Mouse (Mus musculus) mouse trophoblast stem cell (cell line): ENCODE measurements around the gene Tst.

Experiments used
- in situ Hi-C, 2 experiments: fragments of 300-500 bp; cut with MseI, MboI; formaldehyde crosslinking; loops; 2 replicates in 1 of 2; 3 replicates in 1 of 2; pipeline ENCODE4 v1.15.1; 2025

Gene Tst

GRCm38 (mm10) chr15:78390855-78391254 is 14.9 kb downstream of the Tst start:
- in situ Hi-C loops: no loop called here

- in situ Hi-C loops: no loop called here
Observed at GRCm38 (mm10) chr15:78385564-78385963, 20.1 kb downstream of the Tst start.

- in situ Hi-C loops: no loop called here
Observed at GRCm38 (mm10) chr15:78384220-78385116, 21.2 kb downstream of the Tst start.

GRCm38 (mm10) chr15:78383450-78384219 is 22.1 kb downstream of the Tst start:
- in situ Hi-C loops: no loop called here

GRCm38 (mm10) chr15:78382115-78382514 is 23.6 kb downstream of the Tst start:
- in situ Hi-C loops: no loop called here

- in situ Hi-C loops: no loop called here
Observed at GRCm38 (mm10) chr15:78380741-78381140, 25.0 kb downstream of the Tst start.

GRCm38 (mm10) chr15:78380208-78380607 is 25.5 kb downstream of the Tst start:
- in situ Hi-C loops: no loop called here

GRCm38 (mm10) chr15:78378556-78378955 is 27.2 kb downstream of the Tst start:
- in situ Hi-C loops: no loop called here

GRCm38 (mm10) chr15:78377859-78378258 is 27.8 kb downstream of the Tst start:
- in situ Hi-C loops: no loop called here

- in situ Hi-C loops: no loop called here
Observed at GRCm38 (mm10) chr15:78374204-78374603, 31.5 kb downstream of the Tst start.

GRCm38 (mm10) chr15:78372796-78373195 is 32.9 kb downstream of the Tst start:
- in situ Hi-C loops: no loop called here

GRCm38 (mm10) chr15:78369641-78370040 is 36.1 kb downstream of the Tst start:
- in situ Hi-C loops: no loop called here

- in situ Hi-C loops: no loop called here
Observed at GRCm38 (mm10) chr15:78368926-78369346, 36.8 kb downstream of the Tst start.

- in situ Hi-C loops: no loop called here
Observed at GRCm38 (mm10) chr15:78367811-78368210, 37.9 kb downstream of the Tst start.

GRCm38 (mm10) chr15:78366875-78367274 is 38.8 kb downstream of the Tst start:
- in situ Hi-C loops: no loop called here

- in situ Hi-C loops: no loop called here
Observed at GRCm38 (mm10) chr15:78365916-78366315, 39.8 kb downstream of the Tst start.

- in situ Hi-C loops: loop anchor here in 1 of 2 experiments (10.0 kb wide), 1 partner anchor 69 kb away; the partner anchor contains the start of gene Kctd17
Observed at GRCm38 (mm10) chr15:78355548-78355947, 50.2 kb downstream of the Tst start.

- in situ Hi-C loops: loop anchor here (5.0 to 10.0 kb wide), 2 partner anchors 67 to 70 kb away; partner anchors contain the start of gene Kctd17 (in 1 of the 2)
Observed at GRCm38 (mm10) chr15:78354958-78355357, 50.7 kb downstream of the Tst start.

GRCm38 (mm10) chr15:78351586-78352165 is 54.0 kb downstream of the Tst start:
- in situ Hi-C loops: loop anchor here (5.0 to 10.0 kb wide), 2 partner anchors 71 to 73 kb away; partner anchors contain the start of gene Kctd17 (in 1 of the 2)
